Mouse (Mus musculus): ENCODE results near the gene Kcp. TPM values are rescaled to one million over a fixed set of nuclear protein-coding genes. Genes with fewer than 3 reads are reported as not detected.
A peak's percentile ranks its signal among the peaks of the same experiment; 100 is the strongest.

The Kcp gene
- polyA plus RNA-seq, 1 experiment = 0.26 TPM

- Histone ChIP-seq H3K36me3 (ENCODE audit: control insufficient read depth, insufficient read depth) (no peaks in the 10 kb centered on the region), H3K27me3 (ENCODE audit: control insufficient read depth, insufficient read depth, insufficient read length) (peaks cover under 1% of the 10 kb centered on the region), H3K79me2 (ENCODE audit: control insufficient read depth, insufficient read depth) (no peaks in the 10 kb centered on the region), H3K4me3 (no peak overlapping the region), H3ac (ENCODE audit: control insufficient read depth, insufficient read length) (no peak overlapping the region), H3K4me2 (ENCODE audit: low read depth) (peak overlapping the region; percentile 65)
- TF ChIP-seq USF1 (IDR thresholded peaks at IDR 0.05; ENCODE audit: low read depth) (no peak), POLR2AphosphoS2 (IDR thresholded peaks at IDR 0.05; ENCODE audit: insufficient read length, low read depth) (no peak), MAX (IDR thresholded peaks at IDR 0.05; ENCODE audit: low read depth) (no peak), SRF (IDR thresholded peaks at IDR 0.05; ENCODE audit: control insufficient read depth, insufficient read length, low read depth) (no peak), TCF12 (IDR thresholded peaks at IDR 0.05; ENCODE audit: insufficient read depth, poor library complexity, severe bottlenecking) (no peak)
Measured at GRCm38 (mm10) chr6:29513284-29513683, 5.5 kb upstream of the Kcp start.

- Histone ChIP-seq H3K36me3 (ENCODE audit: control insufficient read depth, insufficient read depth) (no peaks in the 10 kb centered on the region), H3ac (ENCODE audit: control insufficient read depth, insufficient read length) (no peak overlapping the region), H3K4me2 (ENCODE audit: low read depth) (no peak overlapping the region), H3K4me3 (no peak overlapping the region), H3K27me3 (ENCODE audit: control insufficient read depth, insufficient read depth, insufficient read length) (peaks cover 36% of the 10 kb centered on the region), H3K79me2 (ENCODE audit: control insufficient read depth, insufficient read depth) (no peaks in the 10 kb centered on the region)
- TF ChIP-seq POLR2AphosphoS2 (IDR thresholded peaks at IDR 0.05; ENCODE audit: insufficient read length, low read depth) = no peak
- TF ChIP-seq TCF3 (IDR thresholded peaks at IDR 0.05; ENCODE audit: insufficient read length, low read depth) = no peak
- TF ChIP-seq POLR2A (IDR thresholded peaks at IDR 0.05; ENCODE audit: insufficient read length, low read depth) = no peak
- TF ChIP-seq E2F4 (IDR thresholded peaks at IDR 0.05; ENCODE audit: insufficient read depth) = no peak
- no peak for TF ChIP-seq SRF (IDR thresholded peaks at IDR 0.05; ENCODE audit: control insufficient read depth, insufficient read length, low read depth)
- TF ChIP-seq MYOD1 (IDR thresholded peaks at IDR 0.05; ENCODE audit: control insufficient read depth in 1 of 3, insufficient read length in 2 of 3, low read depth in 2 of 3) = no peak
- no peak for TF ChIP-seq REST (IDR thresholded peaks at IDR 0.05; ENCODE audit: insufficient read depth, insufficient read length)
- TF ChIP-seq CEBPB (IDR thresholded peaks at IDR 0.05; ENCODE audit: insufficient read depth, poor library complexity, severe bottlenecking) = no peak
- TF ChIP-seq MYOG (IDR thresholded peaks at IDR 0.05; ENCODE audit: control insufficient read depth in 1 of 3, insufficient read depth in 1 of 3, insufficient read length in 2 of 3, low read depth in 2 of 3) = no peak
- no peak for TF ChIP-seq TCF12 (IDR thresholded peaks at IDR 0.05; ENCODE audit: insufficient read depth, poor library complexity, severe bottlenecking)
- no peak for TF ChIP-seq MAX (IDR thresholded peaks at IDR 0.05; ENCODE audit: low read depth)
- TF ChIP-seq USF1 (IDR thresholded peaks at IDR 0.05; ENCODE audit: low read depth) = no peak
Measured at GRCm38 (mm10) chr6:29509086-29509485, 1.3 kb upstream of the Kcp start.

- H3K79me2 ChIP-seq (ENCODE audit: control insufficient read depth, insufficient read depth) = no peaks in the 10 kb centered on the region
- H3ac ChIP-seq (ENCODE audit: control insufficient read depth, insufficient read length) = no peak overlapping the region
- H3K36me3 ChIP-seq (ENCODE audit: control insufficient read depth, insufficient read depth) = no peaks in the 10 kb centered on the region
- TF ChIP-seq MAX (IDR thresholded peaks at IDR 0.05; ENCODE audit: low read depth) (no peak), USF1 (IDR thresholded peaks at IDR 0.05; ENCODE audit: low read depth) (no peak), SRF (IDR thresholded peaks at IDR 0.05; ENCODE audit: control insufficient read depth, insufficient read length, low read depth) (no peak), MYOG (IDR thresholded peaks at IDR 0.05; ENCODE audit: control insufficient read depth in 1 of 3, insufficient read depth in 1 of 3, insufficient read length in 2 of 3, low read depth in 2 of 3) (no peak), MYOD1 (IDR thresholded peaks at IDR 0.05; ENCODE audit: control insufficient read depth in 1 of 3, insufficient read length in 2 of 3, low read depth in 2 of 3) (no peak), E2F4 (IDR thresholded peaks at IDR 0.05; ENCODE audit: insufficient read depth) (no peak), TCF3 (IDR thresholded peaks at IDR 0.05; ENCODE audit: insufficient read length, low read depth) (no peak), CEBPB (IDR thresholded peaks at IDR 0.05; ENCODE audit: insufficient read depth, poor library complexity, severe bottlenecking) (no peak), REST (IDR thresholded peaks at IDR 0.05; ENCODE audit: insufficient read depth, insufficient read length) (no peak), POLR2AphosphoS2 (IDR thresholded peaks at IDR 0.05; ENCODE audit: insufficient read length, low read depth) (no peak), TCF12 (IDR thresholded peaks at IDR 0.05; ENCODE audit: insufficient read depth, poor library complexity, severe bottlenecking) (no peak), POLR2A (IDR thresholded peaks at IDR 0.05; ENCODE audit: insufficient read length, low read depth) (no peak)
- H3K4me2 ChIP-seq (ENCODE audit: low read depth) = no peak overlapping the region
- H3K27me3 ChIP-seq (ENCODE audit: control insufficient read depth, insufficient read depth, insufficient read length) = peaks cover 52% of the 10 kb centered on the region
- no peak overlapping the region for H3K4me3 ChIP-seq
Measured at GRCm38 (mm10) chr6:29506834-29507233, 918 bp downstream of the Kcp start.

GRCm38 (mm10) chr6:29505493-29505892 is 2.3 kb downstream of the Kcp start:
- Histone ChIP-seq H3ac (ENCODE audit: control insufficient read depth, insufficient read length) (no peak overlapping the region), H3K4me3 (no peak overlapping the region), H3K27me3 (ENCODE audit: control insufficient read depth, insufficient read depth, insufficient read length) (peaks cover 59% of the 10 kb centered on the region), H3K36me3 (ENCODE audit: control insufficient read depth, insufficient read depth) (no peaks in the 10 kb centered on the region), H3K4me2 (ENCODE audit: low read depth) (no peak overlapping the region), H3K79me2 (ENCODE audit: control insufficient read depth, insufficient read depth) (no peaks in the 10 kb centered on the region)
- no peak for TF ChIP-seq POLR2A (IDR thresholded peaks at IDR 0.05; ENCODE audit: insufficient read length, low read depth)
- TF ChIP-seq MAX (IDR thresholded peaks at IDR 0.05; ENCODE audit: low read depth) = no peak
- no peak for TF ChIP-seq TCF3 (IDR thresholded peaks at IDR 0.05; ENCODE audit: insufficient read length, low read depth)
- no peak for TF ChIP-seq MYOG (IDR thresholded peaks at IDR 0.05; ENCODE audit: control insufficient read depth in 1 of 3, insufficient read depth in 1 of 3, insufficient read length in 2 of 3, low read depth in 2 of 3)
- no peak for TF ChIP-seq POLR2AphosphoS2 (IDR thresholded peaks at IDR 0.05; ENCODE audit: insufficient read length, low read depth)
- no peak for TF ChIP-seq SRF (IDR thresholded peaks at IDR 0.05; ENCODE audit: control insufficient read depth, insufficient read length, low read depth)
- no peak for TF ChIP-seq REST (IDR thresholded peaks at IDR 0.05; ENCODE audit: insufficient read depth, insufficient read length)
- no peak for TF ChIP-seq USF1 (IDR thresholded peaks at IDR 0.05; ENCODE audit: low read depth)
- TF ChIP-seq TCF12 (IDR thresholded peaks at IDR 0.05; ENCODE audit: insufficient read depth, poor library complexity, severe bottlenecking) = no peak
- no peak for TF ChIP-seq CEBPB (IDR thresholded peaks at IDR 0.05; ENCODE audit: insufficient read depth, poor library complexity, severe bottlenecking)
- no peak for TF ChIP-seq E2F4 (IDR thresholded peaks at IDR 0.05; ENCODE audit: insufficient read depth)
- TF ChIP-seq MYOD1 (IDR thresholded peaks at IDR 0.05; ENCODE audit: control insufficient read depth in 1 of 3, insufficient read length in 2 of 3, low read depth in 2 of 3) = no peak

GRCm38 (mm10) chr6:29501599-29501998 is 6.2 kb downstream of the Kcp start:
- no peaks in the 10 kb centered on the region for H3K79me2 ChIP-seq (ENCODE audit: control insufficient read depth, insufficient read depth)
- no peak overlapping the region for H3K4me2 ChIP-seq (ENCODE audit: low read depth)
- no peaks in the 10 kb centered on the region for H3K36me3 ChIP-seq (ENCODE audit: control insufficient read depth, insufficient read depth)
- H3ac ChIP-seq (ENCODE audit: control insufficient read depth, insufficient read length) = no peak overlapping the region
- H3K27me3 ChIP-seq (ENCODE audit: control insufficient read depth, insufficient read depth, insufficient read length) = peaks cover 53% of the 10 kb centered on the region
- no peak overlapping the region for H3K4me3 ChIP-seq
- TF ChIP-seq SRF (IDR thresholded peaks at IDR 0.05; ENCODE audit: control insufficient read depth, insufficient read length, low read depth) (no peak), MAX (IDR thresholded peaks at IDR 0.05; ENCODE audit: low read depth) (no peak), TCF12 (IDR thresholded peaks at IDR 0.05; ENCODE audit: insufficient read depth, poor library complexity, severe bottlenecking) (no peak), CEBPB (IDR thresholded peaks at IDR 0.05; ENCODE audit: insufficient read depth, poor library complexity, severe bottlenecking) (no peak), E2F4 (IDR thresholded peaks at IDR 0.05; ENCODE audit: insufficient read depth) (no peak), TCF3 (IDR thresholded peaks at IDR 0.05; ENCODE audit: insufficient read length, low read depth) (no peak), USF1 (IDR thresholded peaks at IDR 0.05; ENCODE audit: low read depth) (no peak), MYOD1 (IDR thresholded peaks at IDR 0.05; ENCODE audit: control insufficient read depth in 1 of 3, insufficient read length in 2 of 3, low read depth in 2 of 3) (no peak), POLR2AphosphoS2 (IDR thresholded peaks at IDR 0.05; ENCODE audit: insufficient read length, low read depth) (no peak)

Measured in myocyte (in vitro differentiated cells).